Mouse (Mus musculus) adrenal gland, postnatal 14 days (tissue): Measurements from ENCODE around the gene Fam199x. TPM values are rescaled to one million over a fixed set of nuclear protein-coding genes. Genes with fewer than 3 reads are reported as not detected.
A peak's percentile ranks its signal among the peaks of the same experiment; 100 is the strongest.

ENCODE experiments used
- DNase-seq: peaks from one replicate; pipeline ENCODE4 v3.0.0; 2021; ENCODE audit warnings: mixed read lengths
- long read RNA-seq, 2 experiments: library from polyadenylated mRNA; stranded (forward); transcript quantifications; one replicate each; pipeline ENCODE4 v2.0.0; 2021
- total RNA-seq: library from RNA; stranded (reverse); gene quantifications from 2 replicates; pipeline ENCODE4 v1.2.3, GENCODE M21; 2021

Fam199x gene
- 6.0 and 6.3 TPM in 2 replicates for total RNA-seq
- long read RNA-seq, experiment 1, full-length matches to known transcripts = 3 of 4 reads
- long read RNA-seq, experiment 1, partial matches to known transcripts = 0 of 4 reads
- long read RNA-seq, experiment 1, other reads (novel, unspliced or antisense) = 1 of 4 reads
- long read RNA-seq, experiment 2, full-length matches to known transcripts = 5 of 7 reads
- long read RNA-seq, experiment 2, partial matches to known transcripts = 1 of 7 reads
- long read RNA-seq, experiment 2, other reads (novel, unspliced or antisense) = 1 of 7 reads

GRCm38 (mm10) chrX:137049425-137050225, at the start of gene Fam199x:
Gene Fam199x (plus strand): TSS chrX:137049594.
- DNase-seq = peak; percentile 91

DNA sequence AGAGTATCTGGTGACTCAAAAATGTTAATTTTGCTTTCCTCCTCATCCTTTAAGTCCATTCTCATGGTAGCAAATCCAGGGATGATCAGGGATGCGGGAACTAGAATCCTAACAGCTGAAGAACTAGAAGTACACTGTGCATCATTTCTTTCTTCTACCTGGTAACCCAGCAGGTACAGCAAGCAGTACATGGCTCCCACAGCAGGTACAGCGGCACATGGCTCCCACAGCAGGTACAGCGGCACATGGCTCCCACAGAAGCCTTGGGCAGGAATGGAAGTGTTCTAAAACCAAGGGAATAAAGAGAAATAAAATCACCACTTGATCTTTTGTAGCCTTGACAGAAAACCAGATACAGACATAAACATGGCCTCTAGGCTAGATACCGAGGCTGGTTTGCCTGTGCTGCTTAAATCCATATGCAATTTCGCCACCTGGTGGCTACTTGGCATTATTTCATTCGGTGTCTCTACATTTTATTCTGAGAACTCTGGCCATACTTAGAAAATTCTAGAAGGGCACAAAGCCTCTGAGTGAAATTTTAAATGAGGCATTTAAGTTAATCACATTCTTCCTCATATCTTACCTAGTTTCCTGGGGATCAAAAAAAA, 34.2 kb upstream of the Fam199x start:
- peak; percentile 66 for DNase-seq

- no peak for DNase-seq
Observed at GRCm38 (mm10) chrX:137017668-137018067, 31.7 kb upstream of the Fam199x start.

GRCm38 (mm10) chrX:137019310-137019709, 30.1 kb upstream of the Fam199x start:
- DNase-seq = peak; percentile 76

GRCm38 (mm10) chrX:137030916-137031315, 18.5 kb upstream of the Fam199x start:
- no peak for DNase-seq

DNA sequence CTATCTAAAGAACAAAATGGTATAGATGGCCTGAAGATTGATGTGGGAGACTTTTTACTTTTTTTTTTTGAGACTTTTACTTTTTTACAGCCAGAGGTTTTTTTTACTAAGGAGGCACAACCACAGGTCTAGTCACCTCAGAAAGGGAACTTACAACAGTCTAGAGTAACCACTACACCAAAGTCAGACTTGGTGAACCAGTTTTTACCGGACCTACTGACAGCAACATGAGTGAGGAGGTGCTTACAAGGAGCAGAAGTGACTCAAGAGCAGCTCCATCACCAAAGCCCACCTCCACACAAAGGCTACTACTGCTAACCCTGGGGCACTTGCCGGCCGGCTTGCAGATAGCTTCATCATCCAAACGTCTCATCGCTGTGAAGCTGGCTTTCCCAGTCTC, 17.7 kb upstream of the Fam199x start:
- no peak for DNase-seq

DNA sequence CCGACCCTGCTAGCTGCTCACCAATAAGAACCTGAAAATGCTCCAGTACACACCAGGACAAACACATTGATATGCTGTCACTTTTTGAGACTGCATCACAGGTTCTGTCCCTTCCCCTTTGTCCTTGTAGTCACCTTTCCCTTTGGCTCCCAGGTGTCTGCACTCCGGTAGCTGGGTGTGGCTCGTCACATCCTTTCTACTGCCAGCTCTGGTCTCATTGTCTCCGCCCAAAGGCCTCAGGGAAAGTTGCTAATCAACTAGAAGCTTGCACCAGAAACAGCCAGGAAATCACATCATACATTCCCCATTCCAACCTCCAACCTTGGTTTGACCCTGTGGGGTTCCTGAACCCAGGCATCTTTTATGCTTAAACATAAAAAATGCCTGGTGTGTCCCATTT, 15.1 kb upstream of the Fam199x start:
- no peak for DNase-seq

DNA sequence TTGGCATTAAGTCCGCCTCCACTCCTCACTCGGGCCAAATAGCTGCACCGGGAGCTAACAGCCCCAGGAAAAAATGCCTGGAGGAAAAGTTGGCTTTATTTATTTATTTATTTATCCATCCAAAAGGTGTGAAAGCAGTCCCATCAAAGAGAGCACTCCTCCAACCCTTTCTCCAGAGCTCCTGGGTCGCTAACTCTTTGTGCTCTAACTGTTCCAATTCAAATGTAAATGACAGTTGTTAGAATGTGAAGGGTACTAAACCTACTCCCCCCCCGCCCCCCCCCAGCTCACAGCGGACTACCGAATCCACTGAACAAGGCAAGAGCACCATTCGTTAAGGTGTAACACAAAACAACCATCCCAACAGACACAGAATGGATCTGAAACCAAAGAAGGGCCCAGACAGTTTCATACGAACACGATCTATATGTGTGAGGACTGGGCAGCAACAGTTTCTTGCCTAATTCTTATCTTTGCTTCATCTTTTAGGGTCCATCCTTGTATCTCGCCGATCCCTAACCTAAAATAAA, 11.9 kb upstream of the Fam199x start:
- DNase-seq = no peak

DNA sequence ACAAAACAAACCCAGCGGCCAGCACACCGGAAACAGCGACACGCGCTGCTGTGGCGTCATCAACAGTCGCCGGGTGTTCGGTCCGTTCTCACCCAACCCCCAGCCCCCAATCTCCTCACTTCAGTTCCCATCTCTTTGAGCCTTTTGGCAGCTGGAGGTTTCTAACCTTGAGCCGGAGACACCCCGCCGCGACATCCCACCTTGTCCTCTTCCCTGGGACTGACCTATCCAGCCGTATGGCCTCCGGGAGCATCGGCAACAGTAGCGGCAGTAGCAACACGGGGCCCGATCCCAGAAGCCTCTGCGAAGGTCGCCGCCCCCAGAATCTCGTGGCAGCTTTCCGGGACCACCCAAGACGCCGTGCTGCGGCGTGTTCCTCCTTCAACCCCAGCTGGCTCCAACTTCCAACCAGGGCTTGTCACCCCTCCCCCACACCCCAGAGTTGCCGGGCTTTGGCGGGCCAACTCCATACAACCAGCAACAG, 11.4 kb upstream of the Fam199x start, which contains the start of gene Slc25a53:
Gene Slc25a53, minus strand, starts transcription at position 303 of the 484 bp plus-strand sequence.
- peak; percentile 90 for DNase-seq

DNA sequence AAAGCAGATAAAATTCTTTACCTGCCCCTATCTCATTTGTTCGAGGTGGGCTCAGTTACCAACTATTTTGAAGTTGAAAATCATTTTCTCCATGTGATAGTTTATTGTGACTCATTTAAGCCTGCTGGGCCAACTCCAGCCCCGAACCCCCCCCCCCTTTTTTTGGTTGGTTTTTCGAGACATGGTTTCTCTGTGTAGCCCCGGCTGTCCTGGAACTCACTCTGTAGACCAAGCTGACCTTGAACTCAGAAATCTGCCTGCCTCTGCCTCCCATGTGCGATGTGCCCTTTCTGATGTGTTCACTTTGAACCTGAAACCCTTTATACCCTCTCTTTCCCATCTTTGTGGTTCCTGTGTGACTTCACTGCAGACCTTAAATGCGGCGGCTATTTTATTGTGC, 10.9 kb upstream of the Fam199x start:
- DNase-seq = no peak

GRCm38 (mm10) chrX:137049060-137049424, 352 bp upstream of the Fam199x start:
- no peak for DNase-seq

DNA sequence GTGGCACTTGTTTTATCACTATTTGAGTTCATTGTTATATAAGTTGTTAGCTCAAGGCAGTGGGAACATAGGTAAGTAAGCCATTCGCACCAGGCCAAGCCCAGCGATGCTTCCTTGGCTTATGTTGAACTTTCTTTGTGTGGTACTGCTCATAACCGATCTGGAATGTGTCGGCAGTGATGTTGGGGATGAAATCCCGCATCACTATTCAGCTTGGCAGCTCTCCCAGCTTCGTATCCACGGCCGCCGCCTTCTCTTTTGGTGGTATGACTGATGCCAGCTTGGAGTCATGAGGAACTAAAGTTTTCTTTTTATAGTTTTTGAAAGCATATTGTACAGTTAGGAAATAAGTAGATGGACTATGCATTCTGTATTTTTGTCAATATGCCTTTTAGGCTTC, 13.8 kb downstream of the Fam199x start:
- DNase-seq = no peak

DNA sequence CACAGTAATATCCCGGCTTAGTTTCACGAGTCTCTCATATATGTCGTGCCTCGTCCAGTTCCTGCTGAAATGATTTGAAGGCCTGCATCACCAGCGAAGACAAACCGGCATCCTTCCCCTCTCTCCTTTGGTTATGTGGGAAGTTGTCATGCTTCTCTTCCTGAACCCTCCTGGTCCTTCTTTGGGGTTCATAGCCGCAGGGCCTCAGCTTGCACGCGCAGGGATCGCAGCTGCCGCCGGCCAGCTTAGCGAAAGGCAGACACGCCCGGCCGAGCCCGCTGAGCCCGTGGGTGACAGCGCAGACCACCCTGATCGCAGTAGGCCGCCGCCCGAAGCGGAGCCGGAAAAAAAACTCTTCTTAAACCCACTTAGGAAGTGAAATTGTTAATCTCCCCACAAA, 55.1 kb downstream of the Fam199x start:
- DNase-seq = no peak

DNA sequence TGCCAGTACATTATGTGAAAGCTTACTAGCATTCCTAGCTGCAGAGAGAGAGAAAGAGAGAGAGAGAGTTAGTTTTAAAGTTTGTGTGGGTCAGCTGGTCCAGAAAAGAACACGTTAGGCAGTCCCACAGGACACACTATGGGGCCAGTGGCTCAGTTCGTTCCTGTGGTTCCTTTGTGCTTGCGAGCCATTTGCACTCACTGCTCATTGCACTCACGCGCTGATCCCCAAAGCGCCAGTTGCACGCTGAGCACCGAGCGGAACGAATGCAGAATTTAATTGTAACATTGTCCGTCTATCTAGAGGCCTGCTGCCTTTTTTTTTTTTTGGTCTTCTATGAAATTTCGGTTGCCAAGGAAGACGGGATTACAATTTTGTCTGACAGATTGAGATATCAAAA, 57.1 kb downstream of the Fam199x start:
- no peak for DNase-seq

DNA sequence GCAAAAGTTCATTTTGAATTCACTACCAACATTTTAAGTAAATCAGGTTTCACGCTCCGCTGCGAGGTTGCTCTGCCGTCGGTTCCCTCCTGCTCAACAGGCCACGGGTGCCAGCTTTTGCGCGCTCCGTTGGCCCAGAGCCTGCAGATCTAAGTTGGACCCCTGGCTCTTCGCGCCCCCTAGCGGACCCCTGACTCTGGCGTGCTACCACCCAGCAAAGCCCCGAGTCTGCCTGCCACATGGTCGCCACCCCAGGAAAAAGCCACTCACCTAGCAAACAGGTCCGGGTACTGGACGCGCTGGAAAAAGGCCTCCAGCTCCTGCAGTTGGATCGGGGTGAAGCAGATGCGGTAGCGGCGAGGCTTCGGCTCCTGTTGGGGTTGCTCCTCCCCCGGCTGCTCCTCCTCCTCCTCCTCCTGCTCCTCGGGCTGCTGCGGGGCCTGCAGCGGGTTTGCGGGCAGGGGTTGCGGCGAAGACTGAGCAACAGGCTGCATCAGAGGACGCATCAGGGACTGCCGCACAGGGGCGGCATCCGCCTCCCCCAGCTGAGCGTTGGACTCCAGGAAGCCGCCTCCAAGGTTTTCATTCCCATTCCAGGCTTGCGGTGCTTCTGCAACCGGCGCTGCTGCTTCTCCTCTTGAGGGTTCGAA, 68.8 kb downstream of the Fam199x start:
- DNase-seq = peak; percentile 33

DNA sequence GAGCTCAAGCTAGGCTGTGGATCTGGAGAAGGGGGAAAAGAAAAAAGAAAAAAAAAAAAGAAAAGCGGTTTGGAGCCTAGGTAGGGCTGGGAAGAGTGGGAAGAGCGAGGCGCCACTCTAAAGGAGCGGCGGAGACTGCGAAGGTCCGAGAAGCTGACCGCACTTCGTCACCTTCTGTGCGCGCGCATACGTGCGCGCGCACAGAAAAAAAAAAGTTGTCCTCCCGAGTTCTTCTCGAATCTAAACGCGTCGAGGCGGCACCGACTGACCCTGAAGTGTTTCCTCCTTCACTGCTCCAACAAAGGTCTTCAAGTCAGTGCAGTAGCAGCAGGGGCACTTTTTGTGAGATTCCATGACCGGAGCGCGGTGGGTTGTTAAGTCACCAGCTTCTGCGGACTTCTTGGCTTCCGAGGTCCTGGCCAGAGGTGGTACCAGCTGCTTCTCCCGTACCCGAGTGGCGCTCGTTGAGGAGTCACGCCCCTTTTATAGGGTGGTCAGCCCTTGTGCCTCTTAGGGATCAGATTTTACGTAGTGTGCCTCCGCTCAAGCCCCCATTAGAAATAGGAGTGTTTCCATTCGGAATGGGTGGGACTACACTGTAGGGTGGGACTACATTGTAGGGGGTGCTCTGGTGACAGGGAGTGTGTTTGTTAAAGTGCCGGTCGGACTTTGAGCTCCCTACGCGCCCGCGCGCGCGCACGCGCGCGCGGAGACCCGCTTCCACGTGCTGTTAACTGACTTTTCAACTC, 70.5 kb downstream of the Fam199x start:
- no peak for DNase-seq

- DNase-seq = no peak
Observed at GRCm38 (mm10) chrX:137121718-137122117, 72.3 kb downstream of the Fam199x start, which contains the start of gene Esx1. Gene Esx1 (minus strand): TSS chrX:137122083.

GRCm38 (mm10) chrX:137127542-137127941, 78.1 kb downstream of the Fam199x start:
- no peak for DNase-seq
